Mouse (Mus musculus): ENCODE measurements around the gene Phospho2. TPM values are rescaled to one million over a fixed set of nuclear protein-coding genes. Genes with fewer than 3 reads are reported as not detected.

Phospho2 gene
- 10 to 100 TPM; 14.6 to 19.8 TPM for total RNA-seq (2023)

GRCm38 (mm10) chr2:69789429-69790069, at the start of gene Phospho2, which contains the start of gene Ccdc173:
Gene Phospho2 (plus strand): TSS chr2:69789623.
Gene Ccdc173 (minus strand): TSS chr2:69789575.

DNA sequence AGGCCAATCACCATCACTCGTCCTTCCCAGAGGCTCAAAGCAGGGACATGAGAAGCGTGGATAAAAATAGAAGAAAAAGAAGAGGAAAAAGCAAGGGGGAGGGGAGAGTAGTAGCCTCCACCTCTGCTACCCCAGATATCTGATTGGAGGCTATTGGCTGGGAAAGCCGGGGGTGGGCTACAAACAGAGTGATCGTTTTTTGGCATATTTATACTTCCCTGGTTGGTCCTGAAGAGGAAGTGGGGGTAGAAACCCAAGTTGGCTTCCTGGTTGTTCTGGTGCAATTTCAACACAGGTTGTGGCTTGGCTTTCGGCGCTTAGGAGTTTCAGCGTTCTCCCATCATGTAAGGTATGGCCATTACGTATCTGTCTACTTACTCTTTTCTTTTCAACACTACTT, 32.3 kb downstream of the Phospho2 start, which contains the start of gene Klhl23:
Klhl23 (plus strand) TSS at position 234 of the 400 bp plus-strand sequence.

Other genes starting within 250 kb of the Phospho2 start
- gene Lrp2, start 203.6 kb upstream of the Phospho2 start, total RNA-seq (2023): not detected
- gene Bbs5, start 142.5 kb upstream of the Phospho2 start, total RNA-seq (2023): under 1 TPM in 1 of 2 experiments, not detected in 1; 0.76 TPM
- gene Klhl41, start 119.5 kb upstream of the Phospho2 start, total RNA-seq (2023): under 1 TPM in 1 of 2 experiments, not detected in 1; 0.29 TPM
- gene Fastkd1, start 76.1 kb upstream of the Phospho2 start, total RNA-seq (2023): 1 to 10 TPM; 3.4 to 4.9 TPM
- 10 to 100 TPM; 55.9 to 60.3 TPM for gene Ppig, start 67.1 kb upstream of the Phospho2 start, total RNA-seq (2023)
- 1 to 10 TPM in 1 of 2 experiments, under 1 TPM in 1; 0.49 to 1.8 TPM for gene Ccdc173, start within 50 bp of the Phospho2 start, total RNA-seq (2023)
- 1 to 10 TPM; 4.5 to 6.5 TPM for gene Klhl23, start 32.3 kb downstream of the Phospho2 start, total RNA-seq (2023)
- gene Ssb, start 71.9 kb downstream of the Phospho2 start, total RNA-seq (2023): 10 to 100 TPM; 70.5 to 90.0 TPM
- 1 to 10 TPM; 9.5 to 9.7 TPM for gene Mettl5, start 96.0 kb downstream of the Phospho2 start, total RNA-seq (2023)
- 10 to 100 TPM; 42.0 to 46.3 TPM for gene Ubr3, start 107.6 kb downstream of the Phospho2 start, total RNA-seq (2023)
- not detected for gene Myo3b, start 249.5 kb downstream of the Phospho2 start, total RNA-seq (2023)

Measured in neutrophil, adult 59 days (primary cell).